Mouse (Mus musculus) small intestine, adult 2 months (tissue): ENCODE data around the gene D17H6S53E.

Experiments
- CTCF ChIP-seq: fragments of 200-500 bp; IDR thresholded peaks from 2 replicates; pipeline ENCODE4 v1.5.1; 2012; ENCODE audit warnings: low read depth, mild to moderate bottlenecking, control low read depth, inconsistent platforms, low read length, moderate library complexity, mixed read lengths; ENCODE audit not compliant: insufficient replicate concordance, insufficient read length; ENCODE audit errors: extremely low read depth
- POLR2A ChIP-seq: fragments of 200-500 bp; IDR thresholded peaks from 2 replicates; pipeline ENCODE4 v1.6.1; 2012; ENCODE audit warnings: low read depth, mild to moderate bottlenecking, control low read depth, inconsistent platforms, low read length, moderate library complexity

DNA sequence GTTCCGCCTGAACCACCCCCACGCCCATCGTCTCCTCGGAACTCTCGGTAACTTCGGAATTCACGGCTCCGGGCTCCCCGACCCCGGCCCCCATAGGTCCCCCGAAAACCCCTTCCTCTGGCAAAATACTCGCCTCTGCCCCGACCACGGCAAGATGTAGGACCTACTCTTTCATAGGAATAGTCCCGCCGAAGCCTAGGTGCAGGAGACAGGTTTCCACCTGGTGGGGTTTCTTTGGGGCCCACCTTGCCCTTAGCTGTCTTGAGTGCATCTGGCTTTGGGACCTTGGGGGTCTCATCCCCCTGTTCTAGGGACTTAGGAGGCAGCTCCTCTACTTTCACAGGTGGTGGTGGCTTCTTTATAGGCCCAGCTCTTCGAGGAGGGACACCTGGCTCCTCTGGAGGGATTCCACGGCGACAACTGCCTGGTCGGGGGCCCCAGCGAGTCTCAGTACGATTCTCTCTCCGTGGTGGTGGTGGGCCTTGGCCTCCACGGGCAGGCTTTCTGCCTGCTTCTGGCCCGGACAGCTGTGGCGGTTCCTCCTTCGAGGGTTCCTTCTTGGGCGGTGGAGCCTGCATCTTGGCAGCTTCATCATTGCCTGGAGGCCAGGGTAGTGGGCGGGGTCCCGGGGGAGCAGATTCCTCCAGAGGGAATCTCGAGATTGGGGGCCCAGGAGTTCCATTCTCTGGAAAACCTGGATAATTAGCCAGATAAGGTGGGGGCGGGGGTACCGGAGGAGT, 30.5 kb downstream of the D17H6S53E start:
- TF ChIP-seq POLR2A (no peak), CTCF (no peak)
